Mouse (Mus musculus) liver, adult 2 months (tissue): ENCODE measurements at regions not wholly inside any gene's neighbourhood (a gene's known extent, or its start where the extent isn't known, plus 50 kb on each side); places are given as distances from the start of the nearest gene placed in this dataset.

ENCODE experiments used
- DNase-seq: peaks from one replicate; pipeline ENCODE4 v3.0.0-alpha.2; 2011; ENCODE audit warnings: low read depth, low spot score; ENCODE audit errors: extremely low read depth
- H3K27ac ChIP-seq: fragments of 200-500 bp; replicated peaks from 2 replicates; pipeline ENCODE4 v1.5.1; 2012; ENCODE audit warnings: low read depth, mild to moderate bottlenecking, control low read depth, inconsistent platforms, low read length; ENCODE audit not compliant: insufficient read depth
- H3K27me3 ChIP-seq: fragments of 200-500 bp; 2 replicates; pipeline ENCODE4 v1.6.1; 2012; ENCODE audit warnings: mild to moderate bottlenecking, moderate library complexity, low read length, inconsistent platforms; ENCODE audit not compliant: control insufficient read depth, insufficient read depth
- H3K36me3 ChIP-seq: fragments of 200-500 bp; 2 replicates; pipeline ENCODE4 v1.6.1; 2012; ENCODE audit warnings: low read length, inconsistent platforms; ENCODE audit not compliant: control insufficient read depth, insufficient read depth
- H3K4me1 ChIP-seq: fragments of 200-500 bp; 2 replicates; pipeline ENCODE4 v1.6.1; 2011; ENCODE audit warnings: low read length; ENCODE audit not compliant: control insufficient read depth, insufficient read depth
- H3K4me3 ChIP-seq: fragments of 200-500 bp; 2 replicates; pipeline ENCODE4 v1.5.1; 2011; ENCODE audit warnings: low read depth, mild to moderate bottlenecking, control low read depth, low read length, moderate library complexity; ENCODE audit not compliant: insufficient read depth
- H3K79me2 ChIP-seq: fragments of 200-500 bp; 2 replicates; pipeline ENCODE4 v1.6.1; 2012; ENCODE audit warnings: inconsistent platforms, mild to moderate bottlenecking, low read length, moderate library complexity; ENCODE audit not compliant: control insufficient read depth, insufficient read depth
- H3K9ac ChIP-seq: fragments of 200-500 bp; 2 replicates; pipeline ENCODE4 v1.6.1; 2012; ENCODE audit warnings: low read depth, mild to moderate bottlenecking, control low read depth, inconsistent platforms, low read length
- CTCF ChIP-seq: fragments of 200-500 bp; IDR thresholded peaks from 2 replicates; pipeline ENCODE4 v1.5.1; 2011; ENCODE audit warnings: low read depth, low read length, control low read depth
- POLR2A ChIP-seq: fragments of 200-500 bp; IDR thresholded peaks from 2 replicates; pipeline ENCODE4 v1.6.1; 2011; ENCODE audit warnings: low read length, control low read depth; ENCODE audit not compliant: insufficient read depth; ENCODE audit errors: extremely low read depth
- WGBS: fragments of 180-500 bp; shearing (Covaris S2); methylation state at CpG from one replicate; pipeline ENCODE4 v1.1.7; 2018; 5-methylcytosine and 5-hydroxymethylcytosine counted together

DNA sequence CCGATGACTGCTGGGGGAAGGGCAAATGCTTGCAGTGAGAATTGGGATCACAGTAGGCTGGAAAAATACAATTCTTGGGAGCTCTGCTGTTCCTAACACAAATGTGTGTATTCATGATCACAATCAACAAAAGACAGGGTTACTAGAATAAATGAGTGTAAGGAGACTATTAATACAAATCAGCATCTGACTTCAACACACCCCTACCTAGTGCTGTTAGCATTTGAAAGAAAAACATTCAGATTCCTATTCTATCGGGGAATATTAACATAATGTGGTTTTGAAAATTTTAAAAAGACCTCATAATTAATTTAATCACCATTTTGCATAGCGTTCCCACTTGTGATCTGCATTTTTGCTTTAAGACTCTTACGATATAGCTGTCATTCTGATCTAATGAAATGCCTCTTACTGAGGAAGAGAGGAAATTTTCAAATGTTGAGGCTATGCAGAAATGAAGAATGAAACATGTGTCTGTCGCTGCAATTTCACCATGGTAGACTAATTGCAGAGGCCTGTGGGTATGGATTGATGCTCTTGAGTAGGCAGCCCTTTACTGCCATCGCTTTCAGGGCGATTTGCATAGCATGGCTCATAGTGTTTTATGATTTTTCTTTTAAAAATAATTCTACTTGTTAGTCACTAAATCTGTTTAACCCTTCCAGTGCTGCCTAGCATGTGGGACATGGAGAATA lies 410.8 kb downstream of the Hsfy2 start:
- 84% methylated on average over 7 of the region's 7 CpGs for WGBS

DNA sequence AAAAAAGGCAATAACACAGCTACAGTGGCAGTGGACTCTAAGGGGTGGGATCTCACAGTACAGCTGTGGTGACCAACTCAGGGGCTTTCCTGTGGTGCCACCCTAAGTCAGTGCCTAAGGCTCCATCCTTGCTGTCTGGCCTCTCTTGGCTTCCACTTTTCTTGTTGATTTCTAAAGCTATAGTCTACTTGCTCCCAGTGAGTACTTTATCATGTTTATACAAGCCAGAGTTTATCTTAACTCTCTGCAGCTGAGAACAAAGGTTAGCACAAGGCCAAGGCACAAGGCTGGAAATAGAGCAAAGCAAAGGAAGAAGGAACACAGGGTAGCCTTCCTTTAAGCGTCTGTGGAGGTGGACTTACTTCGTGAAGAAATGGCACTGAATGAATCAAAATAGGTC lies 417.5 kb downstream of the Hsfy2 start:
- Histone ChIP-seq H3K4me1 (no peaks in the 10 kb centered on the region), H3K27ac (no peak overlapping the region), H3K4me3 (no peak overlapping the region), H3K9ac (no peak overlapping the region), H3K36me3 (no peaks in the 10 kb centered on the region), H3K79me2 (no peaks in the 10 kb centered on the region), H3K27me3 (no peaks in the 10 kb centered on the region)
- no peak for DNase-seq
- TF ChIP-seq CTCF (no peak), POLR2A (no peak)
- WGBS, result 40% methylated on average over 2 of the region's 2 CpGs

More for the DNA sequence above, 410.8 kb downstream of the Hsfy2 start:
- Histone ChIP-seq H3K79me2 (no peaks in the 10 kb centered on the region), H3K9ac (no peak overlapping the region), H3K27me3 (no peaks in the 10 kb centered on the region), H3K36me3 (no peaks in the 10 kb centered on the region), H3K27ac (no peak overlapping the region), H3K4me1 (no peaks in the 10 kb centered on the region), H3K4me3 (no peak overlapping the region)
- TF ChIP-seq CTCF (no peak), POLR2A (no peak)
- DNase-seq, result no peak

DNA sequence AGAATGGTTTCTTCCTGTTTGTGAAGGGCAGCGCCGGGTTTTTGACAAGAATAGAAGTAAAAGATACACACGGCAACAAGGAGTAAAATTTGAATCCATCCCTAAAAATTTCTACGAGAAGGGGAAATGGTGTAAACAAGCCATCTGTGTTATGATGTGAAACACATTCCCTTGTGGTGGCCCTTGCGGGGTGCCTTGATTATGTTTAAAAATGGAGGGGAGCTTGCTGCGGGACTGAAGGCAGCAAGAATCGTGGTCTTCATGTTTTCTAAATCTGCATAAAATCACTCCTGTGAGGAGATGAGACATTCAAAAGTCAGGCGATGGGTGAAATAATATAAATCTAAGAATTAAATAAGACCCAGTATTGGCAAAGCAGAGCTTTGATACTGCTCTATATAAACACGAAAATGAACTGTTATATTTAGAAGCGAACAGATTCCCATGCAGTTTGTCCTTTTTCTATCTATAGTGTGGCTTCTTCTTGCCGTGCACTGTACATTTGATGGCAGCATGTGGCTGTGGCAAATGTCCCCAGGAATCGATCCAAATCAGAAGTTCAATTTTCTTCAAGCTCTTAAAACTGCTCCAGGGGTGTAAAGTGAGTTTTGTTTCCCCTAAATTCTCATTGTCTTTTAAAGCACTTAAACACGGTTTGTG lies 426.4 kb downstream of the Hsfy2 start:
- Histone ChIP-seq H3K9ac (no peak overlapping the region), H3K4me1 (no peaks in the 10 kb centered on the region), H3K4me3 (no peak overlapping the region), H3K79me2 (no peaks in the 10 kb centered on the region), H3K27me3 (no peaks in the 10 kb centered on the region), H3K27ac (no peak overlapping the region), H3K36me3 (no peaks in the 10 kb centered on the region)
- no peak for DNase-seq
- TF ChIP-seq POLR2A, result no peak
- TF ChIP-seq CTCF, result no peak
- WGBS, result 83% methylated on average over 13 of the region's 13 CpGs

DNA sequence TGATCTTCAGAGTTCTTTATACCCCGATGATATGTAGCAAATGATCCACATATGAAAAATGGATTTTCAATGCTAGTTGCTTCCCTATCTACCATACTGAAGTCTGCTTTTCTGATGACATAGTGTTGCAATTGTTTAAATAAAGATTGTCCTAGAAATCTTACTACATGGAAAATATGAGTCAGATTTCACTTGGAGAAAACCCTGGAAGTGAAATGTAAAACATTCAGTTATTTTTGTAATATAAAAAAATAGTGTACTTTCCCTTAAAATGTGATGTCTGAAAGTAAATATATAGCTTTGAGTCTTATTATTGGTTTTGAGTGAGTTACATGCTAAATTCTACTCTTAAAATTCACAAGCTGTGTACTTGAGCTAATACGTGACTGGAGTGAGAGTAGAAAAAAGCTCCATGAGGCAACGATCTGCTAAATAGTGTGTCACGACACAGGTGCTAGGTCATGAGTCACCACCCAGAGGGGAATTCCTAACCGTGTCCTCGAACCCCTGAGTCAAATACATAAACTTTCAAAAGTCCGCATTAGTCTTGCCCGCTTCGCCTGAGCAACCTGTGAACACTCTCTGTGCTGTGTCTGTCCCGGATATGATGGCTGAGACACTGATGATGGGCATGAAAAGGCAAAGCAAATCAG lies 430.5 kb downstream of the Hsfy2 start:
- Histone ChIP-seq H3K36me3 (no peaks in the 10 kb centered on the region), H3K4me3 (no peak overlapping the region), H3K27ac (no peak overlapping the region), H3K9ac (no peak overlapping the region), H3K79me2 (no peaks in the 10 kb centered on the region), H3K4me1 (no peaks in the 10 kb centered on the region), H3K27me3 (no peaks in the 10 kb centered on the region)
- DNase-seq, result no peak
- 87% methylated on average over 10 of the region's 10 CpGs for WGBS
- TF ChIP-seq CTCF (no peak), POLR2A (no peak)

DNA sequence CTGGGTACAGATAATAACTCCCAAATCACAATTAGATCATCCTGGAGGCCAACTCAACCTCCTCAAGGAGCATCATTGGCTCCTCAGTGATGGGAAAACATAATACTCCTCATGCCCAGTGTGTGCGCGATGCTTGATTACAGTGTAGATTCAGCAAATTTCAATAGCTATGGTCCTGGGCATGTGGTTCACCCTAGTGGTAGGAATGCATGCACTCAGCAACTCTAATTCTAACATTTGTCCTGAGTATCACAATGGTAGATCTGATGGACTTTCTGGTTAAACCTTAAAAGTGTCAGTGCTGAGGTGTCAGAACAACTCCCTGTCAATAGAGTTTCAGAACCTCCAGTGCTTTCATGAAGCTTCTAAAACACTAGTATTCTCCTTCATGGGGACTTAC lies 442.0 kb downstream of the Hsfy2 start:
- no peak overlapping the region for H3K9ac ChIP-seq
- DNase-seq, result no peak
- WGBS, result 97% methylated on average over 2 of the region's 2 CpGs
- H3K4me1 ChIP-seq, result no peaks in the 10 kb centered on the region
- H3K27ac ChIP-seq, result no peak overlapping the region
- no peaks in the 10 kb centered on the region for H3K27me3 ChIP-seq
- no peaks in the 10 kb centered on the region for H3K79me2 ChIP-seq
- H3K4me3 ChIP-seq, result no peak overlapping the region
- TF ChIP-seq POLR2A, result no peak
- TF ChIP-seq CTCF, result no peak
- no peaks in the 10 kb centered on the region for H3K36me3 ChIP-seq
